Mouse (Mus musculus) skeletal muscle tissue, adult 2 months (tissue): ENCODE measurements around the gene Gm3250.
"Not testable (repeated sequence)": the region's sequence is repeated elsewhere in the genome, so short reads cannot be mapped to it uniquely, and the experiment has no call there.

Source experiments
- DNase-seq: peaks from one replicate; pipeline ENCODE4 v3.0.0-alpha.2; 2012; ENCODE audit warnings: low read depth, low spot score

The Gm3250 gene

GRCm38 (mm10) chr10:77751254-77751653, 31.1 kb downstream of the Gm3250 start, which contains the start of gene Gm9736:
Gene Gm9736 (minus strand): TSS chr10:77751354.
- DNase-seq, result not testable (repeated sequence)

- not testable (repeated sequence) for DNase-seq
These were observed 31.7 kb downstream of the Gm3250 start for GRCm38 (mm10) chr10:77750686-77751085.

DNA sequence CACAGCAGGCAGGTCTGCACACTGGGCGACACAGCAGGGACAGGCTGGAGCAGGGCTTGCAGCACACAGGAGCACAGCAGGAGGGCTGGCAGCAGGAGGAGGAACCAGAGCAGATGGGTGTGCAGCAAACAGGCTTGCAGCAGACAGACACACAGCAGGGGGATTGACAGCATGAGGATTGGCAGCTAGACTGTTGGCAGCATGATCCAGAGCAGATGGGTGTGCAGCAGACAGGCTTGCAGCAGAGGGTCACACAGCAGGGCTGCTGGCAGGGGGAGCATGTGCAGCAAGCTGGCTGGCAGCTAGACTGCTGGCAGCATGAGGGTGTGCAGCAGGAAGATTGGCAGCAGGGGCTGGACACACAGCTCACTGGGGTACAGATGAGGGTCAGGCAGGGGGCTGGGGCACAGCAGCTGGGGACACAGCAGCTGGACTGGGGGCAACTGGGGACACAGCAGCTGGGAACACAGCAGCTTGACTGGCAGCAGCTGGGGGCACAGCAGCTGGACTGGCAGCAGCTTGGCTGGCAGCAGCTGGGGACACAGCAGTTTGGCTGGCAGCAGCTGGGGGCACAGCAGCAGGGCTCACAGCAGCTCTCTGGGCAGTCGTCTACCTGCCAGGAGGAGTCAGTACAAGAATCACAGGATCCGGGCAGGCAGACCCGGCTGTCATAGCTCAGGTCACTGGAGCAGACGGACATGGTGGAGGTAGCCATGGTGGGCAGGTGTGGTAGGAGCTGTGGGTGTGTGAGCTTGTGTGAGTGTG, 40.2 kb downstream of the Gm3250 start, which contains the start of gene Gm18596:
TSS of gene Gm18596 (minus strand) at position 715 of the 765 bp plus-strand sequence.
- DNase-seq, result not testable (repeated sequence)

- DNase-seq, result no peak
These were observed 43.4 kb downstream of the Gm3250 start for GRCm38 (mm10) chr10:77738929-77739328.

- DNase-seq, result no peak
These were observed 46.4 kb downstream of the Gm3250 start for GRCm38 (mm10) chr10:77735928-77736327.
